Mouse (Mus musculus): ENCODE data around the gene Tsks. TPM values are rescaled to one million over a fixed set of nuclear protein-coding genes. Genes with fewer than 3 reads are reported as not detected.

Tsks gene
- polyA plus RNA-seq, 1 experiment = not detected

DNA sequence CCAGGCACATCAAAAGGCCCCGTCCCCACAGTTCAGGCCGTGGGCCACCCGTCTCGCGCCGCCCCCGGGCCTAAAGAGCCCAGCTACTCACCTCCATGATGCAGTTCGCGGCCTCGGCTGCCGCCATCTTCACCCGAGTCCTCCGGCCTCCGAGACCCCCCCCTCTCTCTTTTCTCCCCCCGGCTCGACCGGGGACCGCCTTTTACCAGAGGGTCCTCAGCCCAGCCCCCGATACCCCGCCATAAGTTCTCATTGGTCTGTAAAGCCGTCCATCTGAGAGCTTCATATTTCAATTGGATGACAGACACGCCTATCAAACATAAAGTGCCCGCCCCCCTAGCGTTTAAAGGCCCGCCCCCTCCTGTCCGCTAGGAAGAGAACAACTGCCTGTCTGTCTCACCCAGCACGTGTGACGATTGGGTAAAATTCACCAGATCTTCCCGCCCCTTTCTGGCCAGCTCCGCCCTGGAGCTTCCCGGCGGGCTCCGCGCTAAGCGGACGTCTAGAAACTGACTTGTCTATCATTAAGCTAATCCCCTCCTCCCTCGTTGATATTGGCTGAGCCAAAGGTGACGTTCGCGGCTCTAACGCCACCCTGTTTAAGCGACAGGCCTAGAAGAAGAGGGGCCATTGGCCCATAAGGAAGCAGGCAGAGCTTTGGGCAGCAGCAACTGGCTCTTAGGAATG lies 43.3 kb downstream of the Tsks start, which contains the start of gene Prmt1:
Gene Prmt1 (minus strand): TSS at position 377 of the 687 bp plus-strand sequence.
- peak within 1 kb of the TSS; percentile 83 for H3ac ChIP-seq (ENCODE audit: control insufficient read depth, insufficient read length)
- H3K79me2 ChIP-seq (ENCODE audit: control insufficient read depth, insufficient read depth) = peaks cover 59% of the 10 kb centered on the region
- peak within 1 kb of the TSS; percentile 85 for H3K4me2 ChIP-seq (ENCODE audit: low read depth)
- H3K27me3 ChIP-seq (ENCODE audit: control insufficient read depth, insufficient read depth, insufficient read length) = no peaks in the 10 kb centered on the region
- H3K36me3 ChIP-seq (ENCODE audit: control insufficient read depth, insufficient read depth) = peaks cover 6% of the 10 kb centered on the region
- TF ChIP-seq MAX (IDR thresholded peaks at IDR 0.05; ENCODE audit: low read depth) (no peak), CEBPB (IDR thresholded peaks at IDR 0.05; ENCODE audit: insufficient read depth, poor library complexity, severe bottlenecking) (no peak), POLR2AphosphoS2 (IDR thresholded peaks at IDR 0.05; ENCODE audit: insufficient read length, low read depth) (peak; percentile 70), MYOD1 (IDR thresholded peaks at IDR 0.05; ENCODE audit: control insufficient read depth in 1 of 3, insufficient read length in 2 of 3, low read depth in 2 of 3) (no peak), USF1 (IDR thresholded peaks at IDR 0.05; ENCODE audit: low read depth) (peak; percentile 14), TCF12 (IDR thresholded peaks at IDR 0.05; ENCODE audit: insufficient read depth, poor library complexity, severe bottlenecking) (no peak), E2F4 (IDR thresholded peaks at IDR 0.05; ENCODE audit: insufficient read depth) (no peak), REST (IDR thresholded peaks at IDR 0.05; ENCODE audit: insufficient read depth, insufficient read length) (no peak), TCF3 (IDR thresholded peaks at IDR 0.05; ENCODE audit: insufficient read length, low read depth) (no peak), MYOG (IDR thresholded peaks at IDR 0.05; ENCODE audit: control insufficient read depth in 1 of 3, insufficient read depth in 1 of 3, insufficient read length in 2 of 3, low read depth in 2 of 3) (no peak), SRF (IDR thresholded peaks at IDR 0.05; ENCODE audit: control insufficient read depth, insufficient read length, low read depth) (no peak), POLR2A (IDR thresholded peaks at IDR 0.05; ENCODE audit: insufficient read length, low read depth) (peak; percentile 65)
- peak within 1 kb of the TSS; percentile 55 for H3K4me3 ChIP-seq

DNA sequence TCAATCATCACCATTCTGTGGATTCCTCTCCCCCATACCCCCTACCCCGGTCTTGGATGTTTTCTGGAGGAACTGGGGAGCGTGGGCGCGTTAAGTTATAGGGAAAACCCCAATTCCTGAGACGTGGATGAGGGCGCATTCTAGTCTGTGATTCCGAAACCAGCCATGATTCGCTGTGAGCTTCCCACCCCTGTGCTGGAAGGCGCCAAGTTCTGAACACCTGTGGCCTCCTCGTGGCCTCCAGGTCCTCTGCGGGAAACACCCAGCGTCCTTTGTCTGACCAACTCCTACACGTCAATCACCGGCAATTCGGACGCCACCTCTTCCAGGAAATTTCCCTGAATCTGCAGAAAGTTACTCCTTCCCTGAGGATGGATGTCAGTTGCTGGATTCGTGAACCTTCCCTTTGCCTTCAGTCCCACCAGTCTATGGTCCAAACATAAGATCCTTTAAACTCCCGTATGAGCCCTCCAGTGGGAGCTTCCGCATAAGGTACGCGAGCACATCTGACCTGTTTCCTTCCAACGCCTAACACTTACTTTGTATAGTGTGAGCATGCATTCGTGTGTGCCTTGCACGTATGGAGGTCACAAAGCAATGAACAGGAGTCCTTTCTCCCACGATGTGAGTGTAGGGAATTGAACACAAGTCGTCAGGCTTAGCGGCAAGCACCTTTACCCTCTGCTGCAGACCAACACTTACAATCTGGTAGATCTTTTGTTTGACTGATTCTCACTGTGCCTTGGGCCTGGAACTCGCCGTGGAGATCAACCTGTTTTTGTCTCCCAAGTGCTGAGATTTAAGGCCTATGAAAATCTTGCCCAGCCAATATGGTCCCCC lies 44.1 kb downstream of the Tsks start:
- peaks cover 57% of the 10 kb centered on the region for H3K79me2 ChIP-seq (ENCODE audit: control insufficient read depth, insufficient read depth)
- TF ChIP-seq POLR2AphosphoS2 (IDR thresholded peaks at IDR 0.05; ENCODE audit: insufficient read length, low read depth) = peak; percentile 66
- TF ChIP-seq MYOD1 (IDR thresholded peaks at IDR 0.05; ENCODE audit: control insufficient read depth in 1 of 3, insufficient read length in 2 of 3, low read depth in 2 of 3) = peak in 1 of 3 experiments; percentile 48
- no peak for TF ChIP-seq REST (IDR thresholded peaks at IDR 0.05; ENCODE audit: insufficient read depth, insufficient read length)
- TF ChIP-seq MYOG (IDR thresholded peaks at IDR 0.05; ENCODE audit: control insufficient read depth in 1 of 3, insufficient read depth in 1 of 3, insufficient read length in 2 of 3, low read depth in 2 of 3) = peak in 1 of 3 experiments; percentile 40
- TF ChIP-seq POLR2A (IDR thresholded peaks at IDR 0.05; ENCODE audit: insufficient read length, low read depth) = peak; percentile 60
- peaks cover 3% of the 10 kb centered on the region for H3K36me3 ChIP-seq (ENCODE audit: control insufficient read depth, insufficient read depth)
- H3K4me2 ChIP-seq (ENCODE audit: low read depth) = peak overlapping the region; percentile 85
- peak overlapping the region; percentile 83 for H3ac ChIP-seq (ENCODE audit: control insufficient read depth, insufficient read length)
- no peaks in the 10 kb centered on the region for H3K27me3 ChIP-seq (ENCODE audit: control insufficient read depth, insufficient read depth, insufficient read length)
- H3K4me3 ChIP-seq = peak overlapping the region; percentile 55

DNA sequence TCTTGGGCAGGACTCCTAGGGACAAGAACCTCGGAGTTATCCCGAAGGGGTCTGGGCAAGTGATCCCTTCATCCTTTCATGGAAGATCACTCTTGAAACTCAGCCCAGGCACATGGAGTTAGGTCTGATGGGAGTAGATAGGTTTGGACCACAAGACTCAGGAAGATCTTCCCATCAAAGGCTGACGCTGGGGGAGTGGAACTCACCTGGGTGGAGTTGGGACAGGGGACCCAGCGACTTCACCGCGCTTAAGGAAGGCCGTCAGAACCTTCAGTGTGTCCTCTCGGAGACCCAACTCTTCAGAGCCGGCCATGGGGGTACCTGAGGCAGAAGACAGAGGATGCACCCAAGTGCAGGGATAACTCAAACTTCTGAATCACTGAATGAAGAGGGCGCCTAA lies 53.7 kb downstream of the Tsks start:
- TF ChIP-seq REST (IDR thresholded peaks at IDR 0.05; ENCODE audit: insufficient read depth, insufficient read length) (no peak), POLR2AphosphoS2 (IDR thresholded peaks at IDR 0.05; ENCODE audit: insufficient read length, low read depth) (no peak), USF1 (IDR thresholded peaks at IDR 0.05; ENCODE audit: low read depth) (no peak), TCF3 (IDR thresholded peaks at IDR 0.05; ENCODE audit: insufficient read length, low read depth) (no peak), TCF12 (IDR thresholded peaks at IDR 0.05; ENCODE audit: insufficient read depth, poor library complexity, severe bottlenecking) (no peak), MYOD1 (IDR thresholded peaks at IDR 0.05; ENCODE audit: control insufficient read depth in 1 of 3, insufficient read length in 2 of 3, low read depth in 2 of 3) (no peak), CEBPB (IDR thresholded peaks at IDR 0.05; ENCODE audit: insufficient read depth, poor library complexity, severe bottlenecking) (no peak), SRF (IDR thresholded peaks at IDR 0.05; ENCODE audit: control insufficient read depth, insufficient read length, low read depth) (no peak), POLR2A (IDR thresholded peaks at IDR 0.05; ENCODE audit: insufficient read length, low read depth) (no peak), E2F4 (IDR thresholded peaks at IDR 0.05; ENCODE audit: insufficient read depth) (no peak), MAX (IDR thresholded peaks at IDR 0.05; ENCODE audit: low read depth) (no peak), MYOG (IDR thresholded peaks at IDR 0.05; ENCODE audit: control insufficient read depth in 1 of 3, insufficient read depth in 1 of 3, insufficient read length in 2 of 3, low read depth in 2 of 3) (no peak)
- Histone ChIP-seq H3K4me3 (peak overlapping the region; percentile 86), H3K4me2 (ENCODE audit: low read depth) (peak overlapping the region; percentile 98), H3ac (ENCODE audit: control insufficient read depth, insufficient read length) (peak overlapping the region; percentile 50), H3K36me3 (ENCODE audit: control insufficient read depth, insufficient read depth) (no peaks in the 10 kb centered on the region), H3K27me3 (ENCODE audit: control insufficient read depth, insufficient read depth, insufficient read length) (no peaks in the 10 kb centered on the region), H3K79me2 (ENCODE audit: control insufficient read depth, insufficient read depth) (peaks cover 20% of the 10 kb centered on the region)

DNA sequence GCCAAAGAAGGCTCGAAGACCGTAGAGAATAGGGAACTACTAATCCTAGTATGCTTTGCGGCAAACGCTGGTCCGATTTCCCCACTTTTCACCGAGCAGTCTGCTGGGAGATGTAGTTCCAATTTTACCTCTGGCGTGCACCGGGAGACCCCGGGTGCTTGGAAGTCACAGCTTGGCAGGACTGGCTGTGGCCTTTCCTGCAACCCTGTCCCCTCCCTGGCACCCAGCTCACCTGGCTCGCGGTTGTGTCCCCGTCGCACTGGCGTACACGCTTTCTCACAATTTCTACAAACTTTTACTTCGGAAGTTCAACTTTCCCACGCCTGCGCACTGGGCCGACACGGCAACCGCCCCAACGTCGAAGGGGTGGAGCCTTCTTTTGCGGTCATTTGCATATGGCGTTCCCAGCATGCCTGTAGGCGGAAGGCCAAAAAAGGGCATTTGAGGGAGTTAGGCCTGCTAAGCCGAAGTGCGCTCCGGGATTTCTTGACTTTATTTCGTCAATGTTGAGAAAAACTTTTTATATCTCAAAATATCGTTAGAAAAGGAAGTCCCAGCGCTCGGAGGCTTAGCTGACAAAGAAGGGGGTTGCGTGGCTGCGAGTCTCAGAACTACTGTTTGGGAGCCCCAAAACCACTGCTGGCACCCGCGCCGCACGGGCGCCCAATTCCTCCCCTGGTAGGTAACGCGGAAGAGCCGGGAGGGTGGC lies 54.4 kb downstream of the Tsks start, which contains the start of gene Irf3:
Gene Irf3 (plus strand): TSS at position 418 of the 709 bp plus-strand sequence.
- Histone ChIP-seq H3K79me2 (ENCODE audit: control insufficient read depth, insufficient read depth) (peaks cover 20% of the 10 kb centered on the region), H3K36me3 (ENCODE audit: control insufficient read depth, insufficient read depth) (no peaks in the 10 kb centered on the region)
- peak; percentile 98 for TF ChIP-seq SRF (IDR thresholded peaks at IDR 0.05; ENCODE audit: control insufficient read depth, insufficient read length, low read depth)
- TF ChIP-seq POLR2AphosphoS2 (IDR thresholded peaks at IDR 0.05; ENCODE audit: insufficient read length, low read depth) = peak; percentile 36
- TF ChIP-seq MYOG (IDR thresholded peaks at IDR 0.05; ENCODE audit: control insufficient read depth in 1 of 3, insufficient read depth in 1 of 3, insufficient read length in 2 of 3, low read depth in 2 of 3) = no peak
- TF ChIP-seq E2F4 (IDR thresholded peaks at IDR 0.05; ENCODE audit: insufficient read depth) = no peak
- no peak for TF ChIP-seq POLR2A (IDR thresholded peaks at IDR 0.05; ENCODE audit: insufficient read length, low read depth)

More for the DNA sequence above, 54.4 kb downstream of the Tsks start, which contains the start of gene Irf3:
- Histone ChIP-seq H3K4me3 (peak within 1 kb of the TSS; percentile 86), H3K4me2 (ENCODE audit: low read depth) (peak within 1 kb of the TSS; percentile 98), H3ac (ENCODE audit: control insufficient read depth, insufficient read length) (peak within 1 kb of the TSS; percentile 50), H3K27me3 (ENCODE audit: control insufficient read depth, insufficient read depth, insufficient read length) (no peaks in the 10 kb centered on the region)

Measured in myocyte (in vitro differentiated cells).